Mouse (Mus musculus): ENCODE data around the gene Dnah7a. TPM values are rescaled to one million over a fixed set of nuclear protein-coding genes. Genes with fewer than 3 reads are reported as not detected.
"Not testable (repeated sequence)": the region's sequence is repeated elsewhere in the genome, so short reads cannot be mapped to it uniquely, and the experiment has no call there.

The Dnah7a gene
- polyA plus RNA-seq, 1 experiment, result 7.8 TPM

GRCm38 (mm10) chr1:53405803-53406325 lies 300.7 kb downstream of the Dnah7a start:
- DNase-seq (ENCODE audit: low read depth), result no peak
- TF ChIP-seq POLR2A (IDR thresholded peaks at IDR 0.05; ENCODE audit: borderline replicate concordance, extremely low read depth, insufficient read depth, insufficient read length, poor library complexity, severe bottlenecking), result no peak
- no peak for TF ChIP-seq CTCF (IDR thresholded peaks at IDR 0.05; ENCODE audit: borderline replicate concordance, extremely low read depth, insufficient read depth, insufficient read length)

GRCm38 (mm10) chr1:53393936-53394760 lies 312.4 kb downstream of the Dnah7a start:
- DNase-seq (ENCODE audit: low read depth), result peak; percentile 16

GRCm38 (mm10) chr1:53388762-53389161 lies 317.8 kb downstream of the Dnah7a start:
- no peak for TF ChIP-seq CTCF (IDR thresholded peaks at IDR 0.05; ENCODE audit: borderline replicate concordance, extremely low read depth, insufficient read depth, insufficient read length)
- TF ChIP-seq POLR2A (IDR thresholded peaks at IDR 0.05; ENCODE audit: borderline replicate concordance, extremely low read depth, insufficient read depth, insufficient read length, poor library complexity, severe bottlenecking), result no peak
- DNase-seq (ENCODE audit: low read depth), result no peak

GRCm38 (mm10) chr1:53384085-53384688 lies 322.4 kb downstream of the Dnah7a start:
- DNase-seq (ENCODE audit: low read depth), result peak; percentile 66
- TF ChIP-seq CTCF (IDR thresholded peaks at IDR 0.05; ENCODE audit: borderline replicate concordance, extremely low read depth, insufficient read depth, insufficient read length), result no peak
- TF ChIP-seq POLR2A (IDR thresholded peaks at IDR 0.05; ENCODE audit: borderline replicate concordance, extremely low read depth, insufficient read depth, insufficient read length, poor library complexity, severe bottlenecking), result no peak

- DNase-seq (ENCODE audit: low read depth), result no peak
- TF ChIP-seq POLR2A (IDR thresholded peaks at IDR 0.05; ENCODE audit: borderline replicate concordance, extremely low read depth, insufficient read depth, insufficient read length, poor library complexity, severe bottlenecking) (no peak), CTCF (IDR thresholded peaks at IDR 0.05; ENCODE audit: borderline replicate concordance, extremely low read depth, insufficient read depth, insufficient read length) (no peak)
Observed at GRCm38 (mm10) chr1:53377731-53378130, 328.9 kb downstream of the Dnah7a start.

DNA sequence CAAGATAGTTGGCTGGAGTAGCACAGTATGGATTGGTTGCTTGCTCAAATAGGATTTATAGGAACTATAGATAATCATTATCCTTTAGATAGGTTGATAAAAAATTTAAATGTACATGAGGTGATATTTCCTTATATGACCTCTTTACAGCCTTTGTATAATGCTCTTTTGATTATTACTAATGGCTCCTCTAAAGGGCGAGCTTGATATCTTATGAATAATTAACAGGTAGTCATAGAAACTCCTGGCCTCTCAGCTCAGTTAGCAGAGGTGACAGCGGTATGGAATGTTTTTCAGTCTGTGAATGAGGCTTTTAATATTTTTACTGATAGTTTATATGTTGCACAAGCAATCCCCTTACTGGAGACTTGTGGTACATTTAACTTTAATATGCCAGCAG lies 330.6 kb downstream of the Dnah7a start:
- not testable (repeated sequence) for DNase-seq (ENCODE audit: low read depth)

- no peak for DNase-seq (ENCODE audit: low read depth)
- TF ChIP-seq CTCF (IDR thresholded peaks at IDR 0.05; ENCODE audit: borderline replicate concordance, extremely low read depth, insufficient read depth, insufficient read length) (no peak), POLR2A (IDR thresholded peaks at IDR 0.05; ENCODE audit: borderline replicate concordance, extremely low read depth, insufficient read depth, insufficient read length, poor library complexity, severe bottlenecking) (no peak)
Observed at GRCm38 (mm10) chr1:53358988-53359387, 347.6 kb downstream of the Dnah7a start.

- peak; percentile 99 for DNase-seq (ENCODE audit: low read depth)
- TF ChIP-seq CTCF (IDR thresholded peaks at IDR 0.05; ENCODE audit: borderline replicate concordance, extremely low read depth, insufficient read depth, insufficient read length) (peak; percentile 32; the same call in 1 of the 2 replicates), POLR2A (IDR thresholded peaks at IDR 0.05; ENCODE audit: borderline replicate concordance, extremely low read depth, insufficient read depth, insufficient read length, poor library complexity, severe bottlenecking) (peak; percentile 88)
Observed at GRCm38 (mm10) chr1:53352327-53353261, 354.0 kb downstream of the Dnah7a start, which contains the start of the genes Asdurf, Gm28551 and Asnsd1. Gene Asdurf (minus strand): TSS chr1:53352619. Gene Gm28551 (minus strand): TSS chr1:53352667. Gene Asnsd1 (minus strand): TSS chr1:53352752.

Other genes with a start within 250 kb of the Dnah7a start
- 2.2 and 2.6 TPM in 2 replicates for gene Stk17b, start 78.4 kb upstream of the Dnah7a start, polyA plus RNA-seq (2012; rRNA removed)